Mouse (Mus musculus): ENCODE results near the gene Pitpnm2. TPM values are rescaled to one million over a fixed set of nuclear protein-coding genes. Genes with fewer than 3 reads are reported as not detected.

Gene Pitpnm2
- total RNA-seq, 2 experiments from 2014 or later, result 51.2 to 56.3 TPM

DNA sequence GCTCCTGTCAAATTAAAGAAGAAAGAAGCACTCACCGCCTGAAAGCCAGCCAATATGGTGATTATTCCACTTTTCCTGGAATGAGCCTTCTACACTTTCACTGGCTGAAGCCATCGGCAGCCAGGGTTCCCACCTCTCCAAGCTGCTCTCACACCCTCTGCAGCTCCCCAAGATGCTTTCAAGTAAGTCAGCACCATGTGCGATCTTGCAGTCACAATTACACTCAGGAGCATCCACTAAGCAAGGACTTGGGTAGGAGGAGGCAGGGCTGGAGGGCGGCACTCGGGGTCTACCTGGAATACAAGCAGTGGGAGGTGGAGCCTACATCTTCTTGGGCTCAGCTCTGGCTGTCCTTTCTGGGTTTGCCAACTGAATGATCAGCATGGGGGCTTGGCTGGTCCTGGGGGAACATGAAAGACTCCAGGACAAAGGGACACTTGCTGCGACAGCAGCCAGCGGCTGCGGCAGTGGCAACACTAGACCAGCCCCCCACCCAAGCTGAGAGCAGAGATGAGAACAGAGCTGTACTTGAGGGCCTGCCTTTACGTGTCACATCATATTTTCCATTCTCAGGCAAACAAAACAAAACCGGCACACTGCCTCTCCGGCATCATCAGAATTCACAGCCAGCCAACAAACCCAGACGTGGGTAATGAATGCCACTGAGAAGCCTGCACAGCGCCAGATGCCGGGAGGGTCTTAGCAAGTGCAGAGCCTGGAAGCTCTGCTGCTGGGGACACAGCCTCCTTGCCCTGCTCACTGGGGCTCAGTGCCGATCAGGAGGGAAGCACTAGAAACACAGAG is 64.5 kb downstream of the Pitpnm2 start:
- no peak for DNase-seq (ENCODE audit: low spot score in 2 of 2)

GRCm38 (mm10) chr5:124184191-124184590 is 65.4 kb downstream of the Pitpnm2 start:
- no peak for DNase-seq (ENCODE audit: low spot score in 2 of 2)

GRCm38 (mm10) chr5:124182642-124183041 is 66.9 kb downstream of the Pitpnm2 start:
- no peak for DNase-seq (ENCODE audit: low spot score in 2 of 2)

DNA sequence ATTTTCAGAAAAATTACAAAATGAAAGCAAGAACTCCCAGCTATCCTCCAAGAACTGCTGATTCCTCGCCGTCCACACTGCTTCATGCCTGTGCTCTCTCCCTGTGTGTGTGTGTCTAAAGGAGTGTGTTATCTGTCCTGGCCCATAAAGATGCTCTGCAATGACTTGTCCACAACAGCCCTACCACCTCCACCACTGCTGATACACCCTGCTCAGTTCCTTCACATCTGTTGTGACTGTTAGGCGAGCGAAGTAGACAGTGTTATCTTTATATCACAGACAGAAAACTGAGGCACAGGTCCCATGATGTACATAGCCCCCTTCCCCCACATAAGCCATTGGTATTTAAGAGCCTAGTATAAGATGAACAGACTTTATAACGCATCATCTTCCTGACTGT is 67.5 kb downstream of the Pitpnm2 start:
- DNase-seq (ENCODE audit: low spot score in 2 of 2), result no peak

DNA sequence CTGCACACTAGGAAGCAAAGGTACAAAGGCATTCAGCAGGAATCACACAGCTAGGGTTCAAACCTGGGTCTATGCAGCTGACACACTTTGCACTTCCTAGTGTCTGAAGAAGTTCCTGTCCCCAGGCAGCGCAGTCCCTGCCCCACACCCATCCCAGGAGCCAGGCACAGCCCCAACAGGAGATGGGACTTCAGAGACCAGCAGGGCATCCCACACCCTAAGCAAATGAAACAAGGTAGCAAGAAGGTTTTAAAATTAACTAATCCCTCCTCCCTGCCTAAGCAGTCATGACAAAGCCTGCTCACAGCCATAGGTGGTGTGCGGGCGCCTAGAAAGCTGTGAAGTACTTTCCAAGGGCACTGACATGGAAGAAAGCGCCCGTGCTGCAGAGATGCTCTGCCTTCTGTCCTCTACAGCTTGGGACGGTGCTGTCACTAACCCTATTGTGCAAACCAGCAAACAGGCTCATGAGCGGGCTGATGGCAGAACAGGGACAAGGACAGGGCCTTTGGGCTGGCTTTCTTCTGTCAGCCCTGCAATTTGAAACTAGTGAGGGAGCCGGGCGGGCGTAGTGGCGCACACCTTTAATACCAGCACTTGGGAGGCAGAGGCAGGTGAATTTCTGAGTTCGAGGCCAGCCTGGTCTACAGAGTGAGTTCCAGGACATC is 68.9 kb downstream of the Pitpnm2 start:
- no peak for DNase-seq (ENCODE audit: low spot score in 2 of 2)

GRCm38 (mm10) chr5:124179411-124179810 is 70.1 kb downstream of the Pitpnm2 start:
- DNase-seq (ENCODE audit: low spot score in 2 of 2), result no peak

GRCm38 (mm10) chr5:124176726-124177132 is 72.8 kb downstream of the Pitpnm2 start:
- no peak for DNase-seq (ENCODE audit: low spot score in 2 of 2)

- no peak for DNase-seq (ENCODE audit: low spot score in 2 of 2)
Observed at GRCm38 (mm10) chr5:124175138-124175537, 74.4 kb downstream of the Pitpnm2 start.

DNA sequence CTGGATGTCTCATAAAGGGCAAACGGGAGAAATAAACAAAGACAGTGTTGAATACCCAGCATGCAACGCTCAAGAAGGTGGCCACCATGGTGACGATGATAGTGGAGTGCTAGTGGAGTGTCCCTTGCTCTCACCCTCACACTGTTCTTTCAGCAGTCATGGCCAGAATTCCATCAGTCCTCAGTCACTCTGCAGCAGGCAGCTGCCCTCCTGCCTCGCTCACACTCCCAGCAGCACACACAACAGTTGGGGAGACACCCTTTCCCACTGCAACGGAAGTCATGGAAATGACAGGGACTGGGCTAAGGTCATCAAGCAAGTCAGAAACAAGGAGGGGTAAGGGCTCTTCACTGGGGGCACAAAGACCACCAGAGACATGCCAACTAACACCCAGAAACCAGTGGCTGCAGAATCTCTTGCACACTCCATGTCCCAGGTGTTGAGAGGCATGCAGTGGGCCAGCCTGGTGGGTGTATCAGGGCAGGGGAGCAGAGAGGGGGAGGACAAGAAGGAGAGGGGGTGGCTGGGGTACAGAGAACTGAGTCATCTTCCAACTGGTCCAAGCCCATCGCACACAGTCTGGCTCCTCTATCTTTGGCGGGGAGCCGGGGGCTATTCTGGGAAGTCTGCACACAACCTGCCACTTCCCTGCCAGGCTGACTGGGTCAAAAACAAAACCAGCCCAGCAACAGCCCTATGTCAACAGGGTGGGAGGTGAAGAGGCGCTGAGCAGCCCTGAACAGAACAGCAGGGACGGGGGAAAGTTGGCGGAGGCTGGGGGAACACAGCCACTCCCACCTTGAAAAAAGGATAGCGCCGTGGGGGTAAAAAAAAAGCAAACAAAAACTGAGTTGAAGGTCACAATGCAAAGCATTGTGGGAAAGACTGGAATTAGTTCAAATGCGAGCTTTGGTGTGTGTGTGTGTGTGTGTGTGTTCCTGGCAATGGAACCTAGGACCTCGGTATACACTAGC is 76.3 kb downstream of the Pitpnm2 start:
- no peak for DNase-seq (ENCODE audit: low spot score in 2 of 2)

DNA sequence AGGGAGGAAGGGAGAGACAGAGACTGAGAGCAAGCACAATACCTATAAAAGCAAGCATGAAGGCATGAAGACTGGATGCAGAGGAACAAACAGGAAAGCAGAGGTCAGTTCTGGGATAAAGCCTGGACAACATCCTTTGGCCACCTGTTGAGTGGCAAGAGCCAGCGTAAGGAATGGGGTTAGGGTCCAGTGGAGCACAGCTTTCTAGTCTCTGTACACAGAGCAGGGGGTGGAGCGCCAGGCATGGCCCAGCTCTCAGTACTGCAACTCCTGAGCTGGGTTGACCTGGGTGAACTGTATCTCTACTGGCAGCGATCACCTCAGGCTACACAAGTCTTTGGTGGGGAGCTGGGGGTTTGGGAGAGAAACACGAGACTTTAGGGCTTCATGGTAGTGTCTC is 77.3 kb downstream of the Pitpnm2 start:
- DNase-seq (ENCODE audit: low spot score in 2 of 2), result no peak

GRCm38 (mm10) chr5:124171781-124172180 is 77.8 kb downstream of the Pitpnm2 start:
- DNase-seq (ENCODE audit: low spot score in 2 of 2), result peak in 1 of 2 experiments; percentile 19

DNA sequence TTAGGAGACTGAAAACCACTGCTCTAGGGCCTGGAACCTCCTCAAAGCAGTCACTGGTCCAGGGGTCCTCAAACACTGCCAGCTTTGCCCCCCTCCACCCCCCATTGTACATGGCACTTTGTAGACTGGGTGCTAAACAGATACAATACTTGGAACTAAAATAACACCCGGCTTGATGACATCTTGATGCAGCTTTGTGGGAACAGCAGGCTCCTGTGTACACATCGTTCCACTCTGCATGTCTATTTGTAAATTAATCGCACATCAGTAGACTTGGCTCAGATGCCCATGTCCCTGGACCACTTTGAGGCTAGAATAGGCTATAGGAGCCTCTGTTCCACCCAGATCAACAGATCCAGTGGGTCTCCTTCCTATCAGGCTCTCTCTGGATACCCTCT is 80.3 kb downstream of the Pitpnm2 start:
- no peak for DNase-seq (ENCODE audit: low spot score in 2 of 2)

- no peak for DNase-seq (ENCODE audit: low spot score in 2 of 2)
Observed at GRCm38 (mm10) chr5:124168428-124169223, 80.9 kb downstream of the Pitpnm2 start.

GRCm38 (mm10) chr5:124167621-124168020 is 81.9 kb downstream of the Pitpnm2 start:
- DNase-seq (ENCODE audit: low spot score in 2 of 2), result no peak

DNA sequence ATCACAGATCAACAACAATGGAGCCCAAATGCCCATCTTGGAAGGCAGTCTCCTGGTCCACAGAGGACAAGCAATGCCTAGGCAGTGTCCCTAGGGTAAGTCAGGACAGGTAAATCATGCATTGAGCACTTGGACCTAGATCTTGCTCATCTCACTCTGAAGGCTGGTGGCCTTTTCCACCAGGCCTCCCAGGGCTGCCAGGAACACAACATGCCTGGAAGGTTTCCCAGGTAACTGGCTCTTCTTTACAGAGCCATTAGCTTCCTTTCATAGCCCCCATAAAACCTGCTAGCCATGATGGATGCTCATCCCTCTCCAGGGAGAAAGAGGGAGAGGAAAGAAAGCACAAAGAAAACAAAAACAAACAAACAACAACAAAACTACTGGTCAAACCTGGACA is 82.8 kb downstream of the Pitpnm2 start:
- no peak for DNase-seq (ENCODE audit: low spot score in 2 of 2)

DNA sequence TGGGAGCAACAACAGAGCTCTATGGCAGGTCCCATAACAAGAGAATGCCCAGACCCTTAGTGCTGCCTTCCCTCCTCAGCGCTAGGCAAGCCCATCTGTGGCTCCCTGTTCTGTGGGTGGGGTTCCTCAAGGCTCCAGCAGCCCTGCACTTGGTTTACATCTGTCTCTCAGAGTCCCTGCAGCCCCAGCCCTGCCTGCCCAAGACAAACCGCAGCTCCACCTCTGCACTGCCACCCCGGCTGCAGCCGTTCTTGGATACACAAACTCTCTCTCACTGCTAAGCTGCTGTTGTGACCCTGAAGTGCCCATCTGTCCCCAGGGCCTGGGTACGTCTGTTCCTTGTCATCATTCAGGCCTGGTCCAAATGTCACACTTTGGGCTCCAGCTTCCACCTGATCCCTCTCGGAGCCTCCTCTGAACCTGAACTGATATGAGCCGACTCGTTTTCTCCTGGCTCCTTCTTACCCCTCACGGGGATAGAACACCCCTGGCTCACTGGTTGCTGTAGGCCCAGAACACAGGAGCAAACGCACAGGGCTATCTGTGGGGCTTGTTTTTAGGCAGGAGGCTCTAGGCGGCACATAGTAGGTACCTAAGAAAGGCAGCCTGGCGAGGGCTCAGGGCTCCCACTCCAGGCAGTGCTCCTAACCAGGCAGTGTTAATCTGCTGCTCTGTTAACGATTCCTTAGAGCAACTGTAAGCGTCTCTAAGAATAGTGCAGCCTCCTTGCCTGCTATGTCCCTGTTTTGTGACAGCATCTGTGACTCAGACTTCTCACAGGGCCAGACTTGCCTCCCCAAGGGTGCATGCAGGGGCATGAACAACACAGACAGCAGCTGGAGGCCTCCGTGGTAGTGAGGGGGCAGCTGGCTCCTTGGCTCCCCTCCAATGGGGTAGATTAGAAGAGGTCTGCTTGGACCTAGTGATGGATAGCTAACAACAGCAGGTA is 83.7 kb downstream of the Pitpnm2 start:
- DNase-seq (ENCODE audit: low spot score in 2 of 2), result no peak

DNA sequence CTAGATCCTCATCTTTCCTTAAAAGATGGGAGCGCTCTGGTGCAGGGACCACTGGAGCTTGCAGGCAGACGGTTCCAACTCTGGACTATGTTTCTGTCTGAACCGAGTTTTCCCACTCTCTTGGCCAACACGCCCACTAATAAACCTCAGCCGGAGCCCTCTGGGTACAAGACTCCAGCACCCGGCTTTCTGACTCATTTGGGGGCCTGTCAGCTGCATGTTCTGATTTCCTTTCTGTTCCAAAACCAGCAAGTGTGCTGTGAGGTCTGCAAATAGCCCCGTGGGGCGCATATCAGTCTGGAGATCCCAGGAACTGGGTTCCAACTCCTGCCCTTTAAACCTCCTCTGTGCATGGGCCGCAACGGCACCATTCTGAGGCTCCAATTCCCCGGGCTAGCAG is 86.1 kb downstream of the Pitpnm2 start:
- DNase-seq (ENCODE audit: low spot score in 2 of 2), result no peak

DNA sequence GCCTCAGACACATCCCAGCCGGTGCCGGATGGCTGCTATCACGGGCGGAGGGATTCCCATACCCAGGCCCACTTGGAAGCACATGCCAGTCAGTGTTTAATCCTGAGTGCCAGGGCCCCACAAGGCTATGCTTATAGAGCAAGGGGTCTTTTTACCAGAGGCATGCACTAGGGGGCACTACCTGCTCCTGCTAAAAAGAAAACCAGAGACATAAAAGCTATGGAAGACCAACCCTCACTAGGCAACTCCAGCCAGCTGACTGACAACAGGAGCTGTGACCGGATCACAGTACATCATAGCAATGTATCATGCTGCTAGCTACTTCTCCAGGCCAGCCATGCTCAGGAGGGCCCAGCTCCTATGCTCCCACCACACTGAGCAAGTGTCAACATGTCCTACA is 87.0 kb downstream of the Pitpnm2 start:
- DNase-seq (ENCODE audit: low spot score in 2 of 2), result no peak

- DNase-seq (ENCODE audit: low spot score in 2 of 2), result no peak
Observed at GRCm38 (mm10) chr5:124161831-124162230, 87.7 kb downstream of the Pitpnm2 start.

DNA sequence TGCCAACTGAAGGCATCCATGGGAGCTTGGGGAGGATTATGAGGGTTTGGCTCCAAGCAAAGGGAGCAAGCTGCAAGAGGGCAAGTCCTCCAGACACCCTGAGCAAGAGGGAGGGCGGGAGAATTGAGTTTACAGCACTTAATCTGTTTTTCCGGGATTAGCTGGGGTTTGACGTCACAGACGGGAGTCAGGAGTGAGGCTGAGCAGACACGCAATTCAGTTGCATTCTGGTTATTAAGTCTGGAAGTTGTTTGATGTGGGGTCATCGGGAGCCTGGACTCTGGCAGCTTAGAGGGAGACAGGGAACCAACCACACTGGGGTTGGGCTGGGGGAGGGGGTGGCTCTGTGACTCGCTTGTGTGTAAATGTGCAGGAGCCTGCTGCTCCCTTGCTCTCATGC is 90.1 kb downstream of the Pitpnm2 start:
- no peak for DNase-seq (ENCODE audit: low spot score in 2 of 2)
